Mouse (Mus musculus): ENCODE data around the gene Esam. TPM values are rescaled to one million over a fixed set of nuclear protein-coding genes. Genes with fewer than 3 reads are reported as not detected.

Gene Esam
- total and polyA plus RNA-seq, 3 experiments = 58.5 to 81.3 (median 77.1) TPM

- TF ChIP-seq CTCF (IDR thresholded peaks at IDR 0.05) (peak; percentile 66), POLR2A (IDR thresholded peaks at IDR 0.05; ENCODE audit: insufficient read depth, low read depth, low read length) (no peak)
- Histone ChIP-seq H3K36me3 (ENCODE audit: control insufficient read depth, insufficient read depth, low read length) (peaks cover 7% of the 10 kb centered on the region), H3K9ac (ENCODE audit: low read depth, low read length) (no peak overlapping the region), H3K27me3 (ENCODE audit: control insufficient read depth, insufficient read depth, low read length) (no peaks in the 10 kb centered on the region), H3K4me1 (ENCODE audit: control insufficient read depth, insufficient read depth, low read length) (peaks cover 8% of the 10 kb centered on the region), H3K4me3 (no peak overlapping the region), H3K79me2 (replicated peaks; ENCODE audit: control insufficient read depth, insufficient read depth, low read length) (no peaks in the 10 kb centered on the region), H3K27ac (no peak overlapping the region)
- intact Hi-C loops (cut with DNase I) = no loop called here
- 47% methylated on average over 1 of the region's 1 CpGs for WGBS
- no peak for DNase-seq
These were observed 19.0 kb downstream of the Esam start for GRCm38 (mm10) chr9:37546889-37547288.

GRCm38 (mm10) chr9:37550435-37550834, 22.6 kb downstream of the Esam start:
- H3K79me2 ChIP-seq (replicated peaks; ENCODE audit: control insufficient read depth, insufficient read depth, low read length) = no peaks in the 10 kb centered on the region
- TF ChIP-seq EP300 (IDR thresholded peaks at IDR 0.05; ENCODE audit: insufficient read depth, low read depth, low read length) (no peak), POLR2A (IDR thresholded peaks at IDR 0.05; ENCODE audit: insufficient read depth, low read depth, low read length) (no peak), CTCF (IDR thresholded peaks at IDR 0.05) (no peak)
- no peak overlapping the region for H3K27ac ChIP-seq
- no peak for DNase-seq
- no peaks in the 10 kb centered on the region for H3K36me3 ChIP-seq (ENCODE audit: control insufficient read depth, insufficient read depth, low read length)
- peaks cover 4% of the 10 kb centered on the region for H3K4me1 ChIP-seq (ENCODE audit: control insufficient read depth, insufficient read depth, low read length)
- H3K27me3 ChIP-seq (ENCODE audit: control insufficient read depth, insufficient read depth, low read length) = no peaks in the 10 kb centered on the region
- intact Hi-C loops (cut with DNase I) = no loop called here
- 70% methylated on average over 1 of the region's 1 CpGs for WGBS
- no peak overlapping the region for H3K9ac ChIP-seq (ENCODE audit: low read depth, low read length)
- no peak overlapping the region for H3K4me3 ChIP-seq

- TF ChIP-seq EP300 (IDR thresholded peaks at IDR 0.05; ENCODE audit: insufficient read depth, low read depth, low read length) = no peak
- TF ChIP-seq POLR2A (IDR thresholded peaks at IDR 0.05; ENCODE audit: insufficient read depth, low read depth, low read length) = no peak
- TF ChIP-seq CTCF (IDR thresholded peaks at IDR 0.05) = no peak
- no peaks in the 10 kb centered on the region for H3K36me3 ChIP-seq (ENCODE audit: control insufficient read depth, insufficient read depth, low read length)
- intact Hi-C loops (cut with DNase I) = no loop called here
- no peak for DNase-seq
- H3K4me1 ChIP-seq (ENCODE audit: control insufficient read depth, insufficient read depth, low read length) = peaks cover 4% of the 10 kb centered on the region
- H3K27me3 ChIP-seq (ENCODE audit: control insufficient read depth, insufficient read depth, low read length) = no peaks in the 10 kb centered on the region
- peak overlapping the region; percentile 49 for H3K4me3 ChIP-seq
- no peaks in the 10 kb centered on the region for H3K79me2 ChIP-seq (replicated peaks; ENCODE audit: control insufficient read depth, insufficient read depth, low read length)
- peak overlapping the region; percentile 14; the same call in 1 of the 2 replicates for H3K9ac ChIP-seq (ENCODE audit: low read depth, low read length)
- 3% methylated on average over 23 of the region's 23 CpGs for WGBS
- no peak overlapping the region for H3K27ac ChIP-seq
These were observed 24.1 kb downstream of the Esam start for GRCm38 (mm10) chr9:37551751-37552531.

- Histone ChIP-seq H3K9ac (ENCODE audit: low read depth, low read length) (peak within 1 kb of the TSS; percentile 14; the same call in 1 of the 2 replicates), H3K27ac (no peak within 1 kb of the TSS), H3K27me3 (ENCODE audit: control insufficient read depth, insufficient read depth, low read length) (no peaks in the 10 kb centered on the region), H3K4me1 (ENCODE audit: control insufficient read depth, insufficient read depth, low read length) (peaks cover 4% of the 10 kb centered on the region), H3K79me2 (replicated peaks; ENCODE audit: control insufficient read depth, insufficient read depth, low read length) (no peaks in the 10 kb centered on the region), H3K4me3 (peak within 1 kb of the TSS; percentile 49), H3K36me3 (ENCODE audit: control insufficient read depth, insufficient read depth, low read length) (no peaks in the 10 kb centered on the region)
- TF ChIP-seq EP300 (IDR thresholded peaks at IDR 0.05; ENCODE audit: insufficient read depth, low read depth, low read length) (no peak), POLR2A (IDR thresholded peaks at IDR 0.05; ENCODE audit: insufficient read depth, low read depth, low read length) (no peak), CTCF (IDR thresholded peaks at IDR 0.05) (no peak)
- intact Hi-C loops (cut with DNase I) = no loop called here
- WGBS = 8% methylated on average over 31 of the region's 31 CpGs
- DNase-seq = peak; percentile 80 to 82
These were observed 24.8 kb downstream of the Esam start, which contains the start of gene Nrgn for GRCm38 (mm10) chr9:37552536-37553293. Gene Nrgn, minus strand, starts transcription at chr9:37552904.

GRCm38 (mm10) chr9:37554279-37554678, 26.4 kb downstream of the Esam start:
- H3K4me1 ChIP-seq (ENCODE audit: control insufficient read depth, insufficient read depth, low read length) = peaks cover 4% of the 10 kb centered on the region
- TF ChIP-seq CTCF (IDR thresholded peaks at IDR 0.05) = no peak
- TF ChIP-seq EP300 (IDR thresholded peaks at IDR 0.05; ENCODE audit: insufficient read depth, low read depth, low read length) = no peak
- no peak for TF ChIP-seq POLR2A (IDR thresholded peaks at IDR 0.05; ENCODE audit: insufficient read depth, low read depth, low read length)
- H3K27ac ChIP-seq = no peak overlapping the region
- no peaks in the 10 kb centered on the region for H3K79me2 ChIP-seq (replicated peaks; ENCODE audit: control insufficient read depth, insufficient read depth, low read length)
- no peaks in the 10 kb centered on the region for H3K36me3 ChIP-seq (ENCODE audit: control insufficient read depth, insufficient read depth, low read length)
- H3K9ac ChIP-seq (ENCODE audit: low read depth, low read length) = no peak overlapping the region
- no peaks in the 10 kb centered on the region for H3K27me3 ChIP-seq (ENCODE audit: control insufficient read depth, insufficient read depth, low read length)
- no peak for DNase-seq
- WGBS = 78% methylated on average over 1 of the region's 1 CpGs
- intact Hi-C loops (cut with DNase I) = no loop called here
- no peak overlapping the region for H3K4me3 ChIP-seq
